Mouse (Mus musculus) liver, adult 2 months (tissue): ENCODE measurements around the gene Klk10. TPM values are rescaled to one million over a fixed set of nuclear protein-coding genes. Genes with fewer than 3 reads are reported as not detected.

Source experiments
- DNase-seq: peaks from one replicate; pipeline ENCODE4 v3.0.0-alpha.2; 2011; ENCODE audit warnings: low read depth, low spot score; ENCODE audit errors: extremely low read depth
- H3K27ac ChIP-seq: fragments of 200-500 bp; replicated peaks from 2 replicates; pipeline ENCODE4 v1.5.1; 2012; ENCODE audit warnings: low read depth, mild to moderate bottlenecking, control low read depth, inconsistent platforms, low read length; ENCODE audit not compliant: insufficient read depth
- H3K27me3 ChIP-seq: fragments of 200-500 bp; 2 replicates; pipeline ENCODE4 v1.6.1; 2012; ENCODE audit warnings: mild to moderate bottlenecking, moderate library complexity, low read length, inconsistent platforms; ENCODE audit not compliant: control insufficient read depth, insufficient read depth
- H3K36me3 ChIP-seq: fragments of 200-500 bp; 2 replicates; pipeline ENCODE4 v1.6.1; 2012; ENCODE audit warnings: low read length, inconsistent platforms; ENCODE audit not compliant: control insufficient read depth, insufficient read depth
- H3K4me1 ChIP-seq: fragments of 200-500 bp; 2 replicates; pipeline ENCODE4 v1.6.1; 2011; ENCODE audit warnings: low read length; ENCODE audit not compliant: control insufficient read depth, insufficient read depth
- H3K4me3 ChIP-seq: fragments of 200-500 bp; 2 replicates; pipeline ENCODE4 v1.5.1; 2011; ENCODE audit warnings: low read depth, mild to moderate bottlenecking, control low read depth, low read length, moderate library complexity; ENCODE audit not compliant: insufficient read depth
- H3K79me2 ChIP-seq: fragments of 200-500 bp; 2 replicates; pipeline ENCODE4 v1.6.1; 2012; ENCODE audit warnings: inconsistent platforms, mild to moderate bottlenecking, low read length, moderate library complexity; ENCODE audit not compliant: control insufficient read depth, insufficient read depth
- H3K9ac ChIP-seq: fragments of 200-500 bp; 2 replicates; pipeline ENCODE4 v1.6.1; 2012; ENCODE audit warnings: low read depth, mild to moderate bottlenecking, control low read depth, inconsistent platforms, low read length
- CTCF ChIP-seq: fragments of 200-500 bp; IDR thresholded peaks from 2 replicates; pipeline ENCODE4 v1.5.1; 2011; ENCODE audit warnings: low read depth, low read length, control low read depth
- POLR2A ChIP-seq: fragments of 200-500 bp; IDR thresholded peaks from 2 replicates; pipeline ENCODE4 v1.6.1; 2011; ENCODE audit warnings: low read length, control low read depth; ENCODE audit not compliant: insufficient read depth; ENCODE audit errors: extremely low read depth
- WGBS: fragments of 180-500 bp; shearing (Covaris S2); methylation state at CpG from one replicate; pipeline ENCODE4 v1.1.7; 2018; 5-methylcytosine and 5-hydroxymethylcytosine counted together
- polyA plus RNA-seq: library from polyadenylated mRNA; depleted of rRNA; stranded (reverse); fragments of >200 nt; gene quantifications from 2 replicates; pipeline ENCODE4 v1.2.3, GENCODE M21; 2012
- total RNA-seq: library from RNA; depleted of rRNA; stranded (reverse); fragments of >200 nt; gene quantifications from 2 replicates; pipeline ENCODE4 v1.2.3, GENCODE M21; 2014

Gene Klk10
- total and polyA plus RNA-seq, 2 experiments, result not detected

- Histone ChIP-seq H3K27me3 (no peaks in the 10 kb centered on the region), H3K79me2 (no peaks in the 10 kb centered on the region), H3K9ac (no peak overlapping the region), H3K27ac (no peak overlapping the region), H3K36me3 (no peaks in the 10 kb centered on the region), H3K4me1 (no peaks in the 10 kb centered on the region), H3K4me3 (no peak overlapping the region)
- 95% methylated on average over 10 of the region's 10 CpGs for WGBS
- no peak for DNase-seq
- TF ChIP-seq CTCF (no peak), POLR2A (no peak)
These were observed 10.1 kb upstream of the Klk10 start for GRCm38 (mm10) chr7:43770701-43771100.

GRCm38 (mm10) chr7:43771916-43772315 is 8.9 kb upstream of the Klk10 start:
- Histone ChIP-seq H3K79me2 (no peaks in the 10 kb centered on the region), H3K27me3 (no peaks in the 10 kb centered on the region), H3K9ac (no peak overlapping the region), H3K36me3 (no peaks in the 10 kb centered on the region), H3K27ac (no peak overlapping the region), H3K4me3 (no peak overlapping the region), H3K4me1 (no peaks in the 10 kb centered on the region)
- no peak for DNase-seq
- no peak for TF ChIP-seq CTCF
- TF ChIP-seq POLR2A, result no peak
- 96% methylated on average over 6 of the region's 6 CpGs for WGBS

- H3K79me2 ChIP-seq, result no peaks in the 10 kb centered on the region
- TF ChIP-seq CTCF (no peak), POLR2A (no peak)
- H3K36me3 ChIP-seq, result no peaks in the 10 kb centered on the region
- no peak for DNase-seq
- WGBS, result 78% methylated on average over 3 of the region's 3 CpGs
- H3K9ac ChIP-seq, result no peak overlapping the region
- no peaks in the 10 kb centered on the region for H3K4me1 ChIP-seq
- H3K4me3 ChIP-seq, result no peak overlapping the region
- no peaks in the 10 kb centered on the region for H3K27me3 ChIP-seq
- H3K27ac ChIP-seq, result no peak overlapping the region
These were observed 7.9 kb upstream of the Klk10 start for GRCm38 (mm10) chr7:43772901-43773300.

- no peak for DNase-seq
- Histone ChIP-seq H3K27ac (no peak within 1 kb of the TSS), H3K4me1 (no peaks in the 10 kb centered on the region), H3K36me3 (no peaks in the 10 kb centered on the region), H3K27me3 (no peaks in the 10 kb centered on the region), H3K79me2 (no peaks in the 10 kb centered on the region), H3K4me3 (no peak within 1 kb of the TSS), H3K9ac (no peak within 1 kb of the TSS)
- WGBS, result 95% methylated on average over 5 of the region's 5 CpGs
- TF ChIP-seq POLR2A, result no peak
- no peak for TF ChIP-seq CTCF
These were observed 6.5 kb upstream of the Klk10 start, which contains the start of gene Klk11 for GRCm38 (mm10) chr7:43774364-43774763. Klk11 (plus strand) TSS chr7:43774604.

- H3K4me1 ChIP-seq, result no peaks in the 10 kb centered on the region
- no peak for DNase-seq
- no peaks in the 10 kb centered on the region for H3K36me3 ChIP-seq
- no peak for TF ChIP-seq CTCF
- TF ChIP-seq POLR2A, result no peak
- no peak overlapping the region for H3K9ac ChIP-seq
- 81% methylated on average over 6 of the region's 6 CpGs for WGBS
- H3K27me3 ChIP-seq, result no peaks in the 10 kb centered on the region
- no peaks in the 10 kb centered on the region for H3K79me2 ChIP-seq
- H3K27ac ChIP-seq, result no peak overlapping the region
- no peak overlapping the region for H3K4me3 ChIP-seq
These were observed 6.0 kb upstream of the Klk10 start for GRCm38 (mm10) chr7:43774802-43775201.

- Histone ChIP-seq H3K27me3 (no peaks in the 10 kb centered on the region), H3K4me3 (no peak overlapping the region), H3K36me3 (no peaks in the 10 kb centered on the region), H3K9ac (no peak overlapping the region), H3K4me1 (no peaks in the 10 kb centered on the region), H3K79me2 (no peaks in the 10 kb centered on the region), H3K27ac (no peak overlapping the region)
- TF ChIP-seq CTCF (no peak), POLR2A (no peak)
- WGBS, result 65% methylated on average over 7 of the region's 7 CpGs
- no peak for DNase-seq
These were observed 5.4 kb upstream of the Klk10 start for GRCm38 (mm10) chr7:43775311-43776057.
